Mouse (Mus musculus) cerebellum, postnatal 14 days (tissue): ENCODE measurements around the gene Fam104a.
A peak's percentile ranks its signal among the peaks of the same experiment; 100 is the strongest.

Source experiments
- DNase-seq, 2 experiments: peaks; one replicate each; pipeline ENCODE4 v3.0.0; 2021; ENCODE audit warnings: mixed read lengths in 2 of 2

Gene Fam104a

DNA sequence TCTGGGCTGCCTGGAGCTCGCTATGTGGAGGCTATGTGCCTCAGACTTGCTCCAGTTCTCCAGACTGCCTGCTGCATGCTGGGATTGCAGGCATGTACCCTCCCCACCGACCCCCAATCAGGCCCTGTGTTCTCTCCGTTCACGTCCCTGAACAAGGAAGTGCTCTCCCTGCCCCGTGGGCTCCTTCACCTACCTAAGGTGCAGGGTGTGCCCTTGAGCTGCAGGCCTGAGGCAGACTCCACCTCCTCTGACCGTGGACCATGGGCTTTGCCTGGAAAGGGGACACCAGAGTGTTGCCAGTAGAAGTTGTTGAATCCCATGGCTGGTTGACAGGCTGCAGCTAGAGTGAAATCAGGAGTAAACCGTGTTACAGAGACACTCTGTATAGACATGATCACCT, 15.7 kb upstream of the Fam104a start:
- no peak for DNase-seq

DNA sequence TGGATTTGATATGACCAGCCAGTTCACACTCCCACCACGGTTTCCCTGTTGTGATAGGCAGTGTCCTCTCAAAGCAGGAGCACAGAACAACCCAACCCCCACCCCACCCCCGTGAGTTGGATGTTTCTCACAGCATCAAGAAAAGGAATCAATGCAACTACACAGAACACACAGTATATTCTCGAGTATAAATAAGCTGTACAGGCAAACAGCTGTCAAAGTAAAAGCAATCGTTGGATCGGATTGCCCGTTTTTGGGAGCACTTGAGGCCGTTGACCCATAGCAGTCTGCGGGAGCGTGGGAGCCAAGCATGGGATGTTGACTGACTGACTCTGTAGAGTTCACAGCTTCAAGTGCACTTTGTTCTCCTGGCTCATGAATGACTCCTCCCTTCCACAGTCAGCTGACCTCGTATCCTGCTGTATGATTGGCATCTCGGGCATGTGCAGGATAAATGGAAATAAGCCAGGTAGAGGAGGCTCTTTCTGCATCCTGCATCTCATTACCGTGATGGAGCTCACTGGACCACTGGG, 14.1 kb upstream of the Fam104a start:
- no peak for DNase-seq

DNA sequence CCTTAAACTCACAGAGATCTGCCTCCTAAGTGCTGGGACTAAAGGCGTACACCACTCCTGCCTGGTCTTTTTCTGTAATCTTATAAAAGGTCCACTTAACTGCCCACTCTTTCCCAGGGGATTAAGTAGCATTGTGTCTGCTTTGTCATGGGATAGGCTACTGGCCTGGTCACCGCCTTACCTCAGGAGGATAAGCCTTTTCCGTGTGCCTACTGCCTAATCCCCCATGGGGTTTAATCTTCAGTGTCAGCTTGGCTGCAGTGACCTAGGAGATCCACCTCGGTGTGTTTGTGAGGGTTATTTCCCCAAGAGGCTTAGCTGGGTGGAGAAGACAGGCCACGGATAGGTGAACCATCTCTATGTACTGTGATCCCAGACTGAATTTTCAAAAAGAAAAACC, 13.6 kb upstream of the Fam104a start:
- no peak for DNase-seq

DNA sequence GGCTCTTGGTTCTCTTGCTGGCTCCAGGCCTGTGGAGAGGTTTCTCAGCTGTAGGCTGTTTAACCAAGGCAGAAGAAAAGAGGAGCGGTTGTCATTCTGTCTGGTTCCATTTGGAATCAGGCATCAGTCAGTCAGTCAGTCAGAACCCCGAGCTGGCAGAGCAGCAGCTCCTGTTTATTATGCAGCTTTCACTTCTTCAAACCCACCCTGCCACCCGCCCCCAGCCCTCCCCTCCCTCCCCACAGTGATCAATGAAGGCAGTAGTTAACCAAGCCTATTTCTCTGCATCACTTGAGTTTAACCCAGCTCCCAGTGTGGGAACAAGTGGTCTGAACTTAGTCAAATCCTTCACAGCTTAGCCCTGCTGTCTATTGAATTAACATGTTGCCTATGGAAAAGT, 7.9 kb upstream of the Fam104a start:
- DNase-seq, result no peak

DNA sequence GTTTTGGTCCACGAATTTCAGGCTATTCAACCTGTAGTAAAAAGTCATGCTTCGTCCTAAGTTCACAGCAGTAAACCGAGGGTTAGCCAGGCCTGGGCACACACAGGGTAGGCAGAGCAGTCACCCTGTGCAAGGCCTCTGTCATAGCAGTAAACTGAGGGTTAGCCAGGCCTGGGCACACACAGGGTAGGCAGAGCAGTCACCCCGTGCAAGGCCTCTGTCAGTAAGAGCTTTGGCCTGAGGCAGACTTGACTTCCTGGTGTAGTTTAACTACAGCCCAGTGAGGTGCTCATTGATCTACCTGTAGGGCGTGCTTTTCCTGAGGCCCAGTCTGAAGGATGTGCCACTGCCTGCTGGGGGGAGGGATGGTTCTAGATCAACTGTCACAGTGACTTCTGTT, 7.4 kb upstream of the Fam104a start:
- DNase-seq, result no peak

DNA sequence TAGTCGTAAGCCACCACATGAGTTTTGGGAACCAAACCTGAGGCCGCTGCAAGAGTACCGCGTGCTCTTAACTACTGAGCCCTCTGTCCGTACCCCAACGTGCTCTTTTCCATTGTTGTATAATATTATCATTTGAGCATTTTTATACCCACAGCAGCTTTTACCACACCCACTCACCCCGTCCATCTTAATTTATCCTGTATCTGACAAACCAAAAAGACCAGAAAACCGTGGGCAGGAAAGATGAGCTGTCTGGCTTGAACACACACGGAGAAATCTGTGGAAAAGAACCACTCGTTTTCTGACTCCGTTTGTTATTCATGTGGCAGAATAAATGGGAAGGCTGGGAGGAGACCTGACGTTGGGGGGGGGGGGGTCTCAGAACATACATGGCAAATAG, 6.6 kb upstream of the Fam104a start:
- DNase-seq, result no peak

DNA sequence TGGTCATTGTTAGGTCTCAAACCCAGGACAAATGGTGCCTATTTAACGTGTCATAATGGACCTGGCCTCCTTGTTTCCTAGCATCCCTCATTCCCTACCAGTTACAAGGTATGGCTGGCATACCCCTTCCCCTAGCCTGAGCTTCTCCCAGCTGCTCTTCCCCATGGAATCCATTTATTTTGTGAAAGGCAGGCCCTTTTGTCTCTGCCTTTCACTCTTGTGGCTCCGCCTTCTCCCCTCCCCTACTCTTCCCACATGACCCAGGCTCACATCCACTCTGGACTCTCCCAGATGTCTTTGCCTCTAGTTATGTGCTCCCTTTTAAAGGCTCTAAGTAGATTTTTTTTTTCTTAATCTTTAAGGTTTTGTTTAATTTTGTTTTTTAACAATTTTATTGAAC, 3.1 kb upstream of the Fam104a start:
- no peak for DNase-seq

DNA sequence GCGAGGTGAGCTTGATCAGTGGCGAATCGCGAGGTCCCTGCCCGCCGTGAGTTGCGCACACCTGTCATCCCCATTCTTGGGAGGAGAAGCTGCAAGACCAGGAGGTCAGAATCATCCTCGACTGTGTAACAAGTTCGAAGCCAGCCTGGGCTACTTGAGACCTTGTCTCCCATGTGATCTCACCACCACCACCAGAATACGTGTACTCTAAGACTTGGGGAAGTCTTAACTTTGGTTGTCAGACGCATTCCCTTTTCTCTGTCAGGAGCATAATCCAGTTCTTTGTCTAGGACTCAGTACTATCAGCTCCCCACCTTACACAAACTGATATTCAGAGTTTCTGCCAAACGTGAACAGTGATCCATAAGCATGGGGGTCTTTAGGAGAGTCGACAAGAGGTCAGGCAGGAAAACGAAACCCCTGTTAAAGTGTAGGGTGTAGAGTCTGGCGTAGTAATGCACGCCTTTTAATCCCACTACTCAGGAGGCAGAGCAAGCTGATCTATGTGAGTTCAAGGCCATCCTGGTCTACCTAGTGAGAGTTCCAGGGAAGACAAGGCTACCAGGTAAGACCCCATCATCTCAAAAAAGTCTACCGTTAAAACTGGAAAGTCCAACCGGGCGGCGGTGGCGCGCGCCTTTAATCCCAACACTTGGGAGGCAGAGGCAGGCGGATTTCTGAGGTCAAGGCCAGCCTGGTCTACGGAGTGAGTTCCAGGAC, 912 bp upstream of the Fam104a start:
- no peak for DNase-seq

DNA sequence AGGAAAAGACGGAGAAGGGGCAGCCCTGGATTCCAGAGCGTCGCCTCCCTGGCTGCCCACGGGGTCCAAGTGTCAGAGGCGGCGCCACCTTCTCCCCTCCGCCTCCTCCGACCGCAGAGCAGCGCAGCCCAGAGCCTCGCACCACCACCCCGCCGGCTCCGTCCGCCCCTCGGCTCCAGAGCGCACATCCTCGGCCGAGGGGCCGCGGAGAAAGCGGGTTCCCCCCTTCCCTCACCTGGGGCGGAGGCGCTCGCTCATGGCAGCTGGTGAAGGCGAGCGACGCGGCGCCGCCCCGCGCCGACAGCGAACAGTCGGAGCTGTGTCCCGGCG, 363 bp downstream of the Fam104a start:
- DNase-seq, result no peak

DNA sequence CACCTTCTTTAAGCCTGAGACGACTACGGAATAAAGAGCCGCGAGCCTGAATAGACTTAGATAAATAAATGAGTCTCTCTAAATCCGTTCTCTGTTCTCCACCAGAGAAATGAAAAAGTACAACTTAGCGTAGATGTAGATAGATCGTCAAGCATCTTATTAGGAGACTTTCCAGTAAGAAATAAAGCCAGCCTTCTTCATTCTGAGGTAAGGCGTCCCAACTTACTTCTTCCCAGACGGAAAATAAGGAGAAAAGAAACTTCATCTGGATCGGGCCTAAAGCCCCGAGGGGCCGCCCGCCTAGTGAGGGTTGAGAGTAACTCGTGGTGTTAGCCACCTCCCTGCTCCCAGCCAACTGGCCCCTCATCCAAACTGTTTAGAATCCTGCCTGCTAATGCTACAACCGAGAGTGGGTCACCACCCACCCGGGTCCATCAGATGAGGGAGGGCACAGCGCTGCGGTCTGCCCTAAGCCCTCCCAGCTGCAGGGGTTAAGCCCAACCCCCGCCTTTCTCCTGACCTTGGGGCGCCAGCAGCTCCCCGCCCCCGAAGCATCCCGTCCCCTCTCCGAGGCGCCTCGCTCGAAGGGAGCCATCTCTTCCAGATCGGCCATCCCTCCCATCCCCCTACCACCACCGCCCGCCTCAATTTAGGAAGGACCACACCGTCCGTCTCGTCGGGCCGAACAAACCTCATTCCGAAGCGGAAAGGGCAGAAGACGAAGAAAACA, 893 bp downstream of the Fam104a start:
- peak; percentile 62 to 71 for DNase-seq

DNA sequence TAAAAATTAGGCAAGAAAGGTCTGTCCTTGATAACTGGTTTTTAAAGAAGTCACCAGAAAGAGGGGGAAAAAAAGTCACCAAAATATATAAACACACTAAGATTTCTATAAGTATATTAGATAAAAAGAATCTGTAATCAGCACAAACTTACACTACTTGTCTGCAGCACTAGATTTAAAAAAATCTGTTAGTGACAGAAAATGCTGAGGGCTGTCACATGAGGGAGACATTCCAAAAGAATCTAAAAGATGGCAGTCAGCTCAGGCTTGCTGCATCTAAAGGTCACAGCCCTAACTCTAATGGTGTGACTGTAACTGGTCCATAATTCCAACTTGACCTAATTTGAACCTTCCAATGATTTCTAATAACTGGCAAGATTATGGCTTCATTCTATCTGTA, 2.0 kb downstream of the Fam104a start:
- DNase-seq, result no peak

DNA sequence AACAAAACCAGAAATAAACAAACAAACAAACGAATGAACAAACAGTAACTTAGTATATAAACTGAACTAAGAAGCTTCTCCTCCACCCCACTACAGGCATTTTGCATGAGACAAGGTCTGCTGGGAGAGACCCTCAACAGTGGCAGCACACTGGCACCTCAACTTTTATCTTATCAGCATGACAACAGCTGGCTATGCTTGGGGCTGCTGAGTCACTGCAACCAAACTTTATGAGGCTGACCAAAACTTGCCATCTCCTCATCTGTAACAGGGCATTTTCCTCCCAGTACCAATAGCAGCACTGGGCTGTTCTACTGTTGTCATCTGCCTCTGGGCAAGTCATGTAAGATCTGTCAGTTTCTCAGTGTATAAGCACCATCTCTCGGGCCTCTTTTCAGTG, 3.0 kb downstream of the Fam104a start:
- DNase-seq, result no peak

DNA sequence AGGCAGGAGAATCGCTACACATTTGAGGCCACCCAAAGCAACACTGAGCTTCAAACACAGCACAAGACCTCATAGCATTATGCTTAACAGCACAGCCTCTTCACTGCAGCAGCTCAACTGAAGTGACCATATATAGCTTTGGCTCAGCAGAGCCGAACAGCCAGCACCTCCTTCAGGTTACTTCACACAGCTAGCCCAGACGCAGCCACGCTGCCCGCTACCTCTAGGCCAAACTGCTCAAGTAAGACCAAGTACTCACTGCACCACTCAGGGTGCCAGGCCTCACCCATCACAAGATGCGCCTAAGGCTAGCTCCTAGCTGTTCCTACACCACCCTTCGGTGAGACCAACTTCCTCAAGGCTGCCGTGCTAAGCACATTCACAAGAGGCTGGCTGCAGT, 5.6 kb downstream of the Fam104a start:
- DNase-seq, result no peak

DNA sequence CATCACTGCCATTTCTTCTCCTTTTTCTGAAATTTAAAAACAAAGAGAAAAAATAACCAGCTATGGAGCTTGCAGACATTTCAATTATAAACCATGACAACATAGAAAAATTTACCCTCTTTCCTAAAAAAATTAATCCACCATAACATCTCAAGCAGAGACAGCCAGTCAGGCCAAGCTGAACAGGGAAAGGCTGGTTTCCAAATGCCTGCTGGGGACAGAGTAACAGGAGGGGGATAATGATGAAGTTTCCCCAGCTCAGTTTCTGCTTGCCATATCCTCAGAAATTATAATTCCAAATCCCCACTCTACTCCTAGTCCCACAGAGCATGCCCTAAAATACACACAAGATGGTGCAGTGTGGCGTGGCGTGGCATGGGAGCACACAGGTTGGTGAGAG, 6.6 kb downstream of the Fam104a start:
- DNase-seq, result peak; percentile 37 to 44

DNA sequence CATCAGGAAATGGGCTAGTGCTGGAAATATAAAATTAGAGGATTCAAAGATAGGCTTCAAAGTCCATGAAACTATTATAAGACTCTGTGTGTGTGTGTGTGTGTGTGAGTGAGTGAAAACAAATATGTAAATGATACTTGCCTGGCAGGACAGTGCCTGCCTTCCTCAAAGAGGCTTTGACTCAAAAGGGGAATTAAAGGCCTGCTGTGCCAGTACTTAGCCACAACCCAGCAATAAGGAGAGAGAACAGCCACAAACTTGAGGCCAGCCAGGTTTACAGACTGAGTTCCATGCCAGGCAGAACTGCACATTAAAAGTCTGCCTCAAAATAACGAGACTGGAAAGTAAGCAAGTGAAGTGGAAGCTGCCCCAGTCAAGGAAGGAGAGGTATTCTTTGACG, 7.1 kb downstream of the Fam104a start:
- DNase-seq, result no peak

DNA sequence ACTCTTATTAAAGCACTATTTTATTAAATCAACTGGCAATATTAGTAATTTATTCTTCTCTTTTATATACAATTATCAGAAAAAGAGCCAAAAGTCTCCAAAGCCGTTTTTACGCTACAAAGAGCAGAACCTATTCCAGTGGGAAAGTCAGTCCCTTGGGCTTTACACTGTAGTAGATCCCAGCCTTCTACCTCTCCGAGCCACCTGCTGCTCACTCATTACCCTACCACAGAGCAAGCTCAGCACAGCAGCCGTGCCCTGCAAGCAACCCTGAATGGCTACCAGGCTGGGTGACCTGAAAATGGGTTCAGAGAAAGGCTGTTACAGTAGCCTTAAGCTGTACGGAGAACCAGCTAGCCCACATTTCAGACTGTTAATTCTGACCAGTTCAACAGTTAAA, 9.4 kb downstream of the Fam104a start:
- DNase-seq, result no peak

DNA sequence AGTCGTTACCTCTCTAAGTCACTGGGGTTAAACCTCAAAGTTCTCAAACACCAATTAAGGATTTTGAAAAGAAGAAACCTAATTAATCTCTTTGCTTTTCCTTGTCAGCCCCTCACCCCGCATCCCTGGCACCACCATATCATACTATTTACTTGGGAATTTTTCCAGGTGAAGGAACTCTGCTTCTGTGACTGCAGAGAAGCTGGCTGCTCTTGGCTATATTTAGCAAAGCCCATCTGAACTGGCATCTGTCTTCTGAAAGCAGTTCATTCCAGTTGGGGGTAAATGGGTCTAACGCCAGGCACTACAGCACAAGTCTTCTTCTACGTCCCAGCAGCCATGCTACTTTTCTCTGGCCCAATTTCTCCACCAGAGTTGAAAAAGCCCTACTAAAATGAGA, 10.3 kb downstream of the Fam104a start:
- peak; percentile 40 to 46 for DNase-seq

DNA sequence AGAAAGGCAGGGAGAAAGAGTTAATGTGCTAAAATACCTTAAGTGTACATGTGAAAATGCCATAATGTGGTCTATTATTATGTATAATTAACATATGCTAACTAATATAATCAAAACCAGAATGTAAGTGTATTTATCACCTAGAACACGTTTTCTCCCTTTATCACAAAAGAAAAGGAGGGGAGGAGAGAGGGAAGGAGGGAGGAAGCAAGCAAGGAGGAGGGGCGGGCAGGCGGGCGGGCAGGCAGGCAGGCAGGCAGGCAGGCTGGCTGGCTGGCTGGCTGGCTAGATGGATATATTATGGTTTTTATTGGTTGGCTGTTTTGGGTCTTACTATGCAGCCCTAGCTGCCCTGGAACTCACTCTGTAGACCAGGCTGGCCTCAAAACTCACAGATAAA, 14.2 kb downstream of the Fam104a start:
- no peak for DNase-seq

DNA sequence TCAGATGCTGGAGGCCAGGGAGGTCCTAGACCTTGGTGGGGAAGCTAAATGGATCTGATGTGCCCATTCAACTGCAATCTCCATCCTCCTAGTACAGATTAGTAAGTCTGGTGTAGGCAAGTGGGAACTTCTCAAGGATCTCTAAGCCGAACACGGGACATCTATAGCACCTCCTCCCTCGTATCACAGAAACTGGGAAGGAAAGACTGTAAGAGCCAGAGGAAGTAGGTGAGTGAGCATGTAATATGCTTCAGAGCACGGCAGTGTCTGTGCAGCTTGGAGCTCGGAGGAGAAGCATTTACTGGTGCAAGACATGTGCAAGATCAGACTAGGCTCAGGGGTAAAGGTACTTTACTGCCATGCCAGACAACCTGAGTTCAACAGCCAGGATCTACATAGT, 15.1 kb downstream of the Fam104a start:
- DNase-seq, result no peak

DNA sequence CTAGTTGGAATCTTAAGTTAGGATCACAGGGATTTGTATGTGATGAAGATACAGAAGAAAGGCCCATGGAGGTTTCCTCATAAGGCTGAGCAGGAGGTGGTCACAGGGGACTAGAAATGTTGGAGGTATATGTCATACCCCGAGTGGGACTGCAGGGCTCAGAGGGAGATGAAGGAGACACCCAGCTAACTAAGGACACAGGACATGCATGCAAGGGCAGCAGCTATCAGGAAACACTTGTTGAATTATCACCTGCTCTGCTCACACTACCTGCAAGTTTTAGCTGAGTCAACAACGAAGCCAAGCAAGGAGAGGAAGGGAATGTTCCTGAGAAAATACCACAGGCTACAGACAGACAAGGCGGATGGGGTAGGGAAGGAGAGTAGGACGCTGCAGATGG, 16.3 kb downstream of the Fam104a start:
- no peak for DNase-seq

DNA sequence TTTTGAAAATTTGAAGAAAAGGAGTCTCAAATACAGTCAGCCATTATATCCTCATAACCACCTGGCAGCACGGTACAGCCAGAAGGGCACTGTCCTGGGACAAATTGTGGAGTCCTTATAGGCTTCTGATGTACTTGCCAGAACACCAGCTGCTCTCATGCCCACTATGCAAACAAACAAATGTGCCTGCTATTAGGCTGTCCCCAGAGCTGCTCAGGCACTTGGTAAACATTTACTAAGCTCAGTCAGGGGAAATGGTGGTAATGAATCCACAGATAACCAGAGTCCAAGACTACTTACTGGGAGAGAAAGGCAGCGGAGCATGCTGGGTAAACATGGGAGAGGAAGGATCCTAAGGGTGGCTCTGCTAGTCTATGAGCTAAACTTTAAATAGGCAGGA, 16.8 kb downstream of the Fam104a start:
- no peak for DNase-seq

DNA sequence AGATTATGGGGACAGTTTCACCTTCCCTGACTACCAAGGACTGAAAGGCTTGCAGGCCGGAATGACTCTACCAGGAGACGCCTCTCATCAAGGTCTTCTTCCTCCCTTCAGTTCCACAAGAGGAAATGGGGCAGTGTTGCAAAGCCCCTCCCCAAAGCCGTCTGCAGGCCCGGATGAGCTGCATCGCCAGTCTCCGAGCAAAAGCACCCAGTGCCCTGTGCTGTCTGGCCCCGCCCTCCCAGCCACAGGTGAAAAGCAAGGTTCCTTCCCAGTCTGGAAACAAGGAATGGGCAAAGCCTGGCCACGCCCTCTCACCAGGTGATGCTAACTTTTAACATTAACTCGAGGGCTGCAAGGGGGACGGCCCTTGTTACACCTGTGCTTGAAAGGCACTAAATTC, 17.3 kb downstream of the Fam104a start:
- DNase-seq, result peak in 1 of 2 experiments; percentile 32

DNA sequence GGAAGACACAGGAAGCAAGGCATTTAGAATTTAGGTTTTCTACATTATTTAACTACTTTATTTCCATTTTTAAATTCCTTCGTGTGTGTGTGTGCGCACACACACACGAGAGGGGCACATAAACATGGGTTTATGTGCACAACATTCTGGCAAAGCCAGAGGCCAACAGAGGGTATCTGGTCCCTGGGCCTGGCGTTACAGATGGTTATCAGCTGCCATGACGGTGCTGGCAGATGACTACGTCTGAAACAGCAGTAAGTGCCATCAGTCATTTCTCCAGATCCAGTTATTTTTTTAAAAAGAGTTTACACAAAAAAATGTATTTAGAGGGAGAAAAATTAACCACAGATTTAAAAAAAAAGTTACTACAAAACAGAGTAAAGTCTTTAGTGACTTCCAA, 17.8 kb downstream of the Fam104a start:
- no peak for DNase-seq

DNA sequence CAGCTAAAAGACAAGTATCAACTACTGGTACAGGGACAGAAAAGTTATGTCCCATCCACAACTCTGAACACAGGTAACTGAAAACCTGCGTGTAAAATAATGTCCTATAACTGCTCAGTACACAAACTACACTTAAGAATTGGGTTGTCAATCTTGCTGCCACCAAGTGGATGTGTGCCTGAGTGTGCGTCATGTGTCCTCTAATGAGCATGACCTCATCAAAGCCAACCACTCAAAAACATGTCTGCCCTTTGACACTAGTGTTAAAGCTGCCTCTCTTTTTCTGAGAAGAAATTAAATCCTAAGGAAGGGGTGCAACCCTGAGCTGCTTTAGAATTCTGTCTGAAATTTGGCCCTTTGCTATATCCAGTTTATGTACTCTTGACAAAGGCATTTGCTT, 19.7 kb downstream of the Fam104a start:
- DNase-seq, result no peak
